Mouse (Mus musculus): ENCODE measurements around the gene Lrrc8a. TPM values are rescaled to one million over a fixed set of nuclear protein-coding genes. Genes with fewer than 3 reads are reported as not detected.

The Lrrc8a gene
- polyA plus RNA-seq, 1 experiment from 2014 or later, result 22.8 TPM

GRCm38 (mm10) chr2:30242509-30242908 is 5.0 kb downstream of the Lrrc8a start:
- no peak overlapping the region for H3K4me2 ChIP-seq
- H3K4me3 ChIP-seq (replicated peaks), result no peak overlapping the region
- H3K27me3 ChIP-seq, result no peaks in the 10 kb centered on the region
- peak overlapping the region; percentile 26; the same call in 1 of the 2 replicates for H3K27ac ChIP-seq
- H3K4me1 ChIP-seq, result peaks cover 30% of the 10 kb centered on the region
- peaks cover 55% of the 10 kb centered on the region for H3K36me3 ChIP-seq (replicated peaks)
- H3K9me3 ChIP-seq, result no peaks in the 10 kb centered on the region
- WGBS, result 64% methylated on average over 4 of the region's 4 CpGs
- no peak overlapping the region; the same call in 1 of the 2 replicates for H3K9ac ChIP-seq
- ATAC-seq (ENCODE audit: low FRiP score), result no peak

GRCm38 (mm10) chr2:30243391-30243790 is 5.9 kb downstream of the Lrrc8a start:
- ATAC-seq (ENCODE audit: low FRiP score), result no peak
- H3K36me3 ChIP-seq (replicated peaks), result peaks cover 60% of the 10 kb centered on the region
- no peaks in the 10 kb centered on the region for H3K27me3 ChIP-seq
- H3K9me3 ChIP-seq, result no peaks in the 10 kb centered on the region
- no peak overlapping the region for H3K4me3 ChIP-seq (replicated peaks)
- 96% methylated on average over 4 of the region's 4 CpGs for WGBS
- no peak overlapping the region for H3K27ac ChIP-seq
- H3K9ac ChIP-seq, result no peak overlapping the region
- peaks cover 29% of the 10 kb centered on the region for H3K4me1 ChIP-seq
- no peak overlapping the region for H3K4me2 ChIP-seq

GRCm38 (mm10) chr2:30244595-30245178 is 7.2 kb downstream of the Lrrc8a start:
- no peaks in the 10 kb centered on the region for H3K27me3 ChIP-seq
- ATAC-seq (ENCODE audit: low FRiP score), result no peak
- 81% methylated on average over 7 of the region's 7 CpGs for WGBS
- no peak overlapping the region for H3K27ac ChIP-seq
- peaks cover 73% of the 10 kb centered on the region for H3K36me3 ChIP-seq (replicated peaks)
- no peak overlapping the region for H3K9ac ChIP-seq
- no peaks in the 10 kb centered on the region for H3K9me3 ChIP-seq
- no peak overlapping the region for H3K4me2 ChIP-seq
- H3K4me3 ChIP-seq (replicated peaks), result no peak overlapping the region
- H3K4me1 ChIP-seq, result peaks cover 16% of the 10 kb centered on the region

GRCm38 (mm10) chr2:30247036-30247435 is 9.5 kb downstream of the Lrrc8a start:
- Histone ChIP-seq H3K4me3 (replicated peaks) (no peak overlapping the region), H3K36me3 (replicated peaks) (peaks cover 70% of the 10 kb centered on the region), H3K9ac (no peak overlapping the region), H3K4me2 (no peak overlapping the region), H3K9me3 (no peaks in the 10 kb centered on the region), H3K27ac (no peak overlapping the region), H3K27me3 (no peaks in the 10 kb centered on the region), H3K4me1 (peaks cover 9% of the 10 kb centered on the region)
- WGBS, result 91% methylated on average over 5 of the region's 5 CpGs
- no peak for ATAC-seq (ENCODE audit: low FRiP score)

- H3K9ac ChIP-seq, result no peak overlapping the region
- no peak overlapping the region for H3K4me3 ChIP-seq (replicated peaks)
- 82% methylated on average over 4 of the region's 4 CpGs for WGBS
- H3K27ac ChIP-seq, result no peak overlapping the region
- ATAC-seq (ENCODE audit: low FRiP score), result no peak
- H3K9me3 ChIP-seq, result no peaks in the 10 kb centered on the region
- H3K36me3 ChIP-seq (replicated peaks), result peaks cover 65% of the 10 kb centered on the region
- H3K4me1 ChIP-seq, result peaks cover 6% of the 10 kb centered on the region
- H3K4me2 ChIP-seq, result no peak overlapping the region
- H3K27me3 ChIP-seq, result no peaks in the 10 kb centered on the region
These were observed 10.2 kb downstream of the Lrrc8a start for GRCm38 (mm10) chr2:30247681-30248080.

- Histone ChIP-seq H3K9me3 (no peaks in the 10 kb centered on the region), H3K27me3 (no peaks in the 10 kb centered on the region), H3K4me1 (peaks cover 4% of the 10 kb centered on the region; the same call in 1 of the 2 replicates), H3K4me3 (replicated peaks) (no peak overlapping the region), H3K27ac (no peak overlapping the region), H3K36me3 (replicated peaks) (peaks cover 63% of the 10 kb centered on the region), H3K4me2 (no peak overlapping the region), H3K9ac (no peak overlapping the region)
- no peak for ATAC-seq (ENCODE audit: low FRiP score)
- WGBS, result 96% methylated on average over 3 of the region's 3 CpGs
These were observed 11.7 kb downstream of the Lrrc8a start for GRCm38 (mm10) chr2:30249182-30249581.

- no peak overlapping the region for H3K27ac ChIP-seq
- H3K27me3 ChIP-seq, result no peaks in the 10 kb centered on the region
- WGBS, result 89% methylated on average over 10 of the region's 10 CpGs
- peaks cover 4% of the 10 kb centered on the region; the same call in 1 of the 2 replicates for H3K4me1 ChIP-seq
- H3K9me3 ChIP-seq, result no peaks in the 10 kb centered on the region
- no peak overlapping the region for H3K4me3 ChIP-seq (replicated peaks)
- no peak overlapping the region for H3K4me2 ChIP-seq
- no peak for ATAC-seq (ENCODE audit: low FRiP score)
- peaks cover 65% of the 10 kb centered on the region for H3K36me3 ChIP-seq (replicated peaks)
- H3K9ac ChIP-seq, result no peak overlapping the region
These were observed 12.9 kb downstream of the Lrrc8a start for GRCm38 (mm10) chr2:30250166-30251128.

- Histone ChIP-seq H3K4me3 (replicated peaks) (no peak overlapping the region), H3K4me1 (peaks cover 4% of the 10 kb centered on the region; the same call in 1 of the 2 replicates), H3K4me2 (no peak overlapping the region), H3K27me3 (no peaks in the 10 kb centered on the region), H3K36me3 (replicated peaks) (peaks cover 76% of the 10 kb centered on the region), H3K9me3 (no peaks in the 10 kb centered on the region), H3K9ac (no peak overlapping the region), H3K27ac (0 out of 2 replicates have a peak overlapping the region, but pooled peaks have one; percentile 15)
- ATAC-seq (ENCODE audit: low FRiP score), result no peak
- WGBS, result 89% methylated on average over 5 of the region's 5 CpGs
These were observed 14.0 kb downstream of the Lrrc8a start for GRCm38 (mm10) chr2:30251417-30252104.

- Histone ChIP-seq H3K27me3 (no peaks in the 10 kb centered on the region), H3K4me2 (no peak overlapping the region), H3K9me3 (no peaks in the 10 kb centered on the region), H3K4me1 (peaks cover 4% of the 10 kb centered on the region; the same call in 1 of the 2 replicates), H3K9ac (no peak overlapping the region), H3K27ac (no peak overlapping the region), H3K4me3 (replicated peaks) (no peak overlapping the region), H3K36me3 (replicated peaks) (peaks cover 86% of the 10 kb centered on the region)
- no peak for ATAC-seq (ENCODE audit: low FRiP score)
- WGBS, result 80% methylated on average over 3 of the region's 3 CpGs
These were observed 15.0 kb downstream of the Lrrc8a start for GRCm38 (mm10) chr2:30252521-30252920.

- Histone ChIP-seq H3K9me3 (no peaks in the 10 kb centered on the region), H3K4me3 (replicated peaks) (no peak overlapping the region), H3K27me3 (no peaks in the 10 kb centered on the region), H3K4me1 (peaks cover 4% of the 10 kb centered on the region; the same call in 1 of the 2 replicates), H3K4me2 (no peak overlapping the region), H3K9ac (no peak overlapping the region), H3K36me3 (replicated peaks) (peaks cover 89% of the 10 kb centered on the region), H3K27ac (no peak overlapping the region)
- 86% methylated on average over 5 of the region's 5 CpGs for WGBS
- no peak for ATAC-seq (ENCODE audit: low FRiP score)
These were observed 16.3 kb downstream of the Lrrc8a start for GRCm38 (mm10) chr2:30253809-30254208.

GRCm38 (mm10) chr2:30255631-30256395 is 18.3 kb downstream of the Lrrc8a start:
- Histone ChIP-seq H3K27me3 (no peaks in the 10 kb centered on the region), H3K36me3 (replicated peaks) (peaks cover 90% of the 10 kb centered on the region), H3K4me1 (peaks cover 4% of the 10 kb centered on the region; the same call in 1 of the 2 replicates), H3K4me2 (no peak overlapping the region), H3K4me3 (replicated peaks) (no peak overlapping the region), H3K9ac (no peak overlapping the region), H3K9me3 (no peaks in the 10 kb centered on the region), H3K27ac (no peak overlapping the region)
- no peak for ATAC-seq (ENCODE audit: low FRiP score)
- 97% methylated on average over 42 of the region's 42 CpGs for WGBS

Measured in forebrain, embryonic 12.5 days (tissue).